Mouse (Mus musculus) C2C12 (cell line): ENCODE data around the gene Kirrel3. TPM values are rescaled to one million over a fixed set of nuclear protein-coding genes. Genes with fewer than 3 reads are reported as not detected.

ENCODE experiments used
- H3K27me3 ChIP-seq: one replicate; pipeline ENCODE4 v1.6.1; 2011; ENCODE audit not compliant: control insufficient read depth, insufficient read depth, insufficient read length
- H3K36me3 ChIP-seq: one replicate; pipeline ENCODE4 v1.6.1; 2011; ENCODE audit not compliant: control insufficient read depth, insufficient read depth
- H3K4me3 ChIP-seq: one replicate; pipeline ENCODE4 v1.5.1; 2011; ENCODE audit warnings: mild to moderate bottlenecking, control low read depth; ENCODE audit not compliant: poor library complexity, insufficient read depth, severe bottlenecking
- H3K79me2 ChIP-seq: one replicate; pipeline ENCODE4 v1.6.1; 2011; ENCODE audit not compliant: control insufficient read depth, insufficient read depth
- H3K79me3 ChIP-seq: one replicate; pipeline ENCODE4 v1.6.1; 2011; ENCODE audit warnings: low read depth, control low read depth
- H3ac ChIP-seq: one replicate; pipeline ENCODE3; 2011; ENCODE audit warnings: low read depth; ENCODE audit not compliant: control insufficient read depth, insufficient read length
- CEBPB ChIP-seq: IDR thresholded peaks from one replicate; pipeline ENCODE4 v1.6.1; 2011; ENCODE audit warnings: low read depth, mild to moderate bottlenecking, control low read depth, moderate library complexity
- CTCF ChIP-seq: IDR thresholded peaks from one replicate; pipeline ENCODE4 v1.5.1; 2011; ENCODE audit not compliant: control insufficient read depth, insufficient read depth, insufficient read length
- FOSL1 ChIP-seq: IDR thresholded peaks from one replicate; pipeline ENCODE4 v1.8.0; 2011; ENCODE audit warnings: mild to moderate bottlenecking, low read length; ENCODE audit not compliant: poor library complexity, insufficient read depth, severe bottlenecking
- MAX ChIP-seq: IDR thresholded peaks from one replicate; pipeline ENCODE4 v1.6.1; 2011; ENCODE audit warnings: mild to moderate bottlenecking, control low read depth
- MYOD1 ChIP-seq: IDR thresholded peaks from one replicate; pipeline ENCODE4 v1.6.1; 2011; ENCODE audit warnings: low read depth; ENCODE audit not compliant: control insufficient read depth, insufficient read length
- MYOG ChIP-seq: IDR thresholded peaks from one replicate; pipeline ENCODE4 v1.6.1; 2011; ENCODE audit not compliant: control insufficient read depth, insufficient read length; ENCODE audit errors: extremely low read depth
- USF1 ChIP-seq: IDR thresholded peaks from one replicate; pipeline ENCODE4 v1.6.1; 2011; ENCODE audit warnings: low read depth, mild to moderate bottlenecking, control low read depth, moderate library complexity
- polyA plus RNA-seq: library from polyadenylated mRNA; unstranded; fragments of >200 nt; fragmentation: generic; extraction: Trizol; gene quantifications from one replicate; pipeline ENCODE4 v1.2.1, GENCODE M21; 2012; ENCODE audit warnings: missing spikeins

The Kirrel3 gene
- polyA plus RNA-seq, 1 experiment: 5.2 TPM

GRCm38 (mm10) chr9:34758925-34759324 lies 273.2 kb downstream of the Kirrel3 start:
- TF ChIP-seq FOSL1 (no peak), CTCF (no peak), USF1 (no peak), MAX (no peak), CEBPB (no peak), MYOG (no peak)
- H3K4me3 ChIP-seq: no peak overlapping the region

GRCm38 (mm10) chr9:34760521-34760920 lies 274.8 kb downstream of the Kirrel3 start:
- no peaks in the 10 kb centered on the region for H3K79me2 ChIP-seq
- H3K36me3 ChIP-seq: no peaks in the 10 kb centered on the region
- no peak overlapping the region for H3K4me3 ChIP-seq
- no peak overlapping the region for H3ac ChIP-seq
- no peak for TF ChIP-seq MYOD1
- no peak for TF ChIP-seq MAX
- TF ChIP-seq USF1: no peak
- no peak for TF ChIP-seq CEBPB
- TF ChIP-seq FOSL1: no peak
- TF ChIP-seq MYOG: no peak
- no peak for TF ChIP-seq CTCF
- H3K27me3 ChIP-seq: no peaks in the 10 kb centered on the region
- H3K79me3 ChIP-seq: no peaks in the 10 kb centered on the region

More at GRCm38 (mm10) chr9:34758925-34759324, 273.2 kb downstream of the Kirrel3 start:
- Histone ChIP-seq H3K79me2 (no peaks in the 10 kb centered on the region), H3K27me3 (no peaks in the 10 kb centered on the region), H3ac (no peak overlapping the region), H3K79me3 (no peaks in the 10 kb centered on the region), H3K36me3 (no peaks in the 10 kb centered on the region)

- Histone ChIP-seq H3K4me3 (no peak overlapping the region), H3K79me2 (no peaks in the 10 kb centered on the region), H3K79me3 (no peaks in the 10 kb centered on the region), H3ac (no peak overlapping the region), H3K27me3 (no peaks in the 10 kb centered on the region), H3K36me3 (no peaks in the 10 kb centered on the region)
- no peak for TF ChIP-seq USF1
- TF ChIP-seq MYOG: no peak
- no peak for TF ChIP-seq MYOD1
- no peak for TF ChIP-seq FOSL1
- TF ChIP-seq CEBPB: no peak
- no peak for TF ChIP-seq MAX
- no peak for TF ChIP-seq CTCF
These were observed 281.3 kb downstream of the Kirrel3 start for GRCm38 (mm10) chr9:34766792-34767623.

- TF ChIP-seq CTCF (no peak), MYOD1 (no peak), MAX (no peak), MYOG (no peak)
- H3K79me2 ChIP-seq: no peaks in the 10 kb centered on the region
- no peaks in the 10 kb centered on the region for H3K36me3 ChIP-seq
These were observed 283.3 kb downstream of the Kirrel3 start for GRCm38 (mm10) chr9:34768961-34769360.

GRCm38 (mm10) chr9:34770951-34771350 lies 285.3 kb downstream of the Kirrel3 start:
- TF ChIP-seq CTCF (no peak), MYOD1 (no peak), MYOG (no peak), CEBPB (no peak), MAX (no peak), FOSL1 (no peak), USF1 (no peak)
- Histone ChIP-seq H3K4me3 (no peak overlapping the region), H3K79me2 (no peaks in the 10 kb centered on the region), H3K79me3 (no peaks in the 10 kb centered on the region), H3K27me3 (no peaks in the 10 kb centered on the region), H3ac (no peak overlapping the region), H3K36me3 (no peaks in the 10 kb centered on the region)

More at GRCm38 (mm10) chr9:34768961-34769360, 283.3 kb downstream of the Kirrel3 start:
- no peaks in the 10 kb centered on the region for H3K27me3 ChIP-seq
- no peak overlapping the region for H3K4me3 ChIP-seq
- no peak overlapping the region for H3ac ChIP-seq
- H3K79me3 ChIP-seq: no peaks in the 10 kb centered on the region

GRCm38 (mm10) chr9:34771401-34771800 lies 285.7 kb downstream of the Kirrel3 start:
- TF ChIP-seq MYOD1: no peak
- H3K79me3 ChIP-seq: no peaks in the 10 kb centered on the region
- H3ac ChIP-seq: no peak overlapping the region
- no peak overlapping the region for H3K4me3 ChIP-seq
- no peaks in the 10 kb centered on the region for H3K27me3 ChIP-seq
- no peaks in the 10 kb centered on the region for H3K36me3 ChIP-seq
- no peaks in the 10 kb centered on the region for H3K79me2 ChIP-seq
